In the genomic region with DNA sequence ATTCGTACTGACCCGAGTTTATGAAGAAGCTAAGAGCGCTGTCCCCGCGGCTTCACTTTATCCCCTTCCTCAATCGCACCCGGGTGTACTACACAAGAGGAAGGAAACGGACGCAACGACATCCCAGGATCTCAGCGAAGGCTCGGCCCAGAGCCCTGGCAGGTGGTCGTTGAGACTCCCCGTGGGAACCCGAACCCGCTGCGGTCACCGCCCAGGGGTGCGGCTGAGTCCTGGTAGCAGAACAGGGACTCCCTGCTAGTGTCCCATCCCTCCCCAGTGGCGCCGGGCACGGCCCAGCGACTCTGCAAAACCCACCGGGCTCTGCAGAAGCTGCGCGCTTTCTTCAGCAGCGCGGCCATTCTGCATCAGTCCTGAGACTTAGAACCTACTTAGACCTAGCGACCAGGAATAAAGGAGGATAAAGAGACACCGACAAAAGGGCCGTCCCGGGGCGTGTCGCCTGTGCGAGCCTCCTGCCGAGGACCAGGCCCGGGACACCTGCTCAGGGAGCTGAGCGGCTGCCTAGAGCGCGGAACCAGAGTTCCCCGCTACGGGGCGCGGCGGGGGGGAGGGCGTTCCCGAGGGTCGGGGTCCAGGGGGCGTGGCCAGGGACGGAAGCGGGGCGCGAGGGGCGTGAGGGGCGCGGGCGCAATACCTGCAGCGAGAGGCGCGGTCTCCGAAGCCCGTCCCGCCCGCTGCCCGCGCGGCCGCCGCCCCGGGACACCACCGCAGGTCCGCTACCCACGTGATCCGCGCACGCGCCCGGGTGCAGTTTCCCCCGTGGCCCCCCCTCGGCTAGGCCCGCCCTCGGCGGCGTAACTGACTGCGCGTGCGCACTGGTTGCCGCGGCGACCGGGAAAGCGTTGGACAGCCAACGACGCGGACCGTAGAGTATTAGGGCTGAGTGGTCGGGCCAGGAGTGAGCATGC, we compare ENCODE assay signal across 8 mouse cellular contexts. TPM values are rescaled to one million over a fixed set of nuclear protein-coding genes. Genes with fewer than 3 reads are reported as not detected.
DNase-seq lines count a peak whose midpoint lies in the region; ATAC-seq lines count a peak whose summit lies in the region.

A gene (minus strand): TSS at position 747 of the 929 bp plus-strand sequence.
A gene (plus strand): TSS at position 799 of the 929 bp plus-strand sequence.

- under 1% methylated on average over 84 of the region's 97 CpGs for WGBS in intestine, embryonic 16.5 days
- under 1% methylated on average over 90 of the region's 97 CpGs for WGBS in midbrain, embryonic 10.5 days

- peak within 1 kb of the TSS; percentile 80 for H3K4me3 ChIP-seq in intestine, embryonic 16.5 days (ENCODE audit: low read length)
- H3K4me3 ChIP-seq in midbrain, embryonic 10.5 days, result peak within 1 kb of the TSS; percentile 90

- H3K9ac ChIP-seq in intestine, embryonic 16.5 days (ENCODE audit: low read depth, low read length), result peak within 1 kb of the TSS; percentile 84

- peak; percentile 87 for ATAC-seq in intestine, embryonic 16.5 days

- H3K27me3 ChIP-seq in intestine, embryonic 16.5 days (replicated peaks; ENCODE audit: control insufficient read depth, insufficient read depth, low read length), result 0 out of 2 replicates have a peak, but pooled peaks cover 4% of the 10 kb centered on the region
- peaks cover 44% of the 10 kb centered on the region for H3K27me3 ChIP-seq in midbrain, embryonic 10.5 days (ENCODE audit: low read depth, poor library complexity, severe bottlenecking)

- intact Hi-C loops in gastrocnemius, postnatal 36 days (cut with DNase I), result no loop called here
- intact Hi-C loops in left cerebral cortex, postnatal 36 days (cut with DNase I), result loop anchor here (2.0 kb wide), 1 partner anchor 14 kb away; no protein-coding TSS in a partner anchor

- peak within 1 kb of the TSS; percentile 98 for H3K4me2 ChIP-seq in intestine, embryonic 16.5 days (ENCODE audit: low read depth, low read length)

- H3K9me3 ChIP-seq in intestine, embryonic 16.5 days (ENCODE audit: control insufficient read depth, low read length), result no peaks in the 10 kb centered on the region
- H3K9me3 ChIP-seq in midbrain, embryonic 10.5 days (replicated peaks), result no peaks in the 10 kb centered on the region

- H3K36me3 ChIP-seq in intestine, embryonic 16.5 days (ENCODE audit: control insufficient read depth, insufficient read depth, low read length), result no peaks in the 10 kb centered on the region
- H3K36me3 ChIP-seq in midbrain, embryonic 10.5 days, result no peaks in the 10 kb centered on the region

- H3K27ac ChIP-seq in intestine, embryonic 16.5 days (ENCODE audit: low read length), result peak within 1 kb of the TSS; percentile 81
- peak within 1 kb of the TSS; percentile 92 for H3K27ac ChIP-seq in midbrain, embryonic 10.5 days (replicated peaks)

- peaks cover 24% of the 10 kb centered on the region for H3K4me1 ChIP-seq in intestine, embryonic 16.5 days (ENCODE audit: control insufficient read depth, insufficient read depth, low read length)
- peaks cover 42% of the 10 kb centered on the region for H3K4me1 ChIP-seq in midbrain, embryonic 10.5 days

- peak; percentile 94 for DNase-seq in adrenal gland, adult 8-10 months
- peak; percentile 89 for DNase-seq in embryo, embryonic 11.5 days (ENCODE audit: low read depth, low spot score)
- DNase-seq in gastrocnemius, postnatal 36 days, result peak; percentile 92 to 95
- peak; percentile 94 to 95 for DNase-seq in left cerebral cortex, postnatal 36 days (ENCODE audit: low spot score in 2 of 2)
- DNase-seq in midbrain, embryonic 10.5 days (ENCODE audit: low spot score), result peak; percentile 94
- DNase-seq in right cerebral cortex, postnatal 36 days (ENCODE audit: low spot score in 2 of 2), result peak; percentile 89 to 90
- DNase-seq in urinary bladder, postnatal 4 days (ENCODE audit: low spot score in 2 of 2), result peak; percentile 91 to 97

RNA-seq across cellular contexts. Expression of the first gene that starts in this region (rescaled TPM):
- total RNA-seq in adrenal gland, adult 8-10 months (2022), result 10 to 100 TPM; 35.6 to 81.1 (median 56.8) TPM
- 10 to 100 TPM; 14.0 to 14.9 TPM for total RNA-seq in gastrocnemius, postnatal 36 days (2021)
- polyA plus RNA-seq in intestine, embryonic 16.5 days (2015; fragmentation: Nextera tagmentation; extraction: Ambion mirVana), result 32.3 and 33.3 TPM in 2 replicates
- total RNA-seq in left cerebral cortex, postnatal 36 days (2021), result 10 to 100 TPM; 43.2 to 43.6 TPM
- 73.0 and 88.9 TPM in 2 replicates for polyA plus RNA-seq in midbrain, embryonic 10.5 days (2016; fragmentation: Nextera tagmentation; extraction: Ambion mirVana)

RNA-seq across cellular contexts. Expression of the second gene that starts in this region (rescaled TPM):
- not detected for total RNA-seq in adrenal gland, adult 8-10 months (2022)
- not detected for total RNA-seq in gastrocnemius, postnatal 36 days (2021)
- polyA plus RNA-seq in intestine, embryonic 16.5 days (2015; fragmentation: Nextera tagmentation; extraction: Ambion mirVana), result 2.6 and 3.5 TPM in 2 replicates
- under 1 TPM; 0.10 to 0.18 TPM for total RNA-seq in left cerebral cortex, postnatal 36 days (2021)
- polyA plus RNA-seq in midbrain, embryonic 10.5 days (2016; fragmentation: Nextera tagmentation; extraction: Ambion mirVana), result 0.19 and 0.30 TPM in 2 replicates

Comparison
In these comparisons a context has a peak if more than half of its experiments do, and no peak if none do; other contexts are left out.
1. Peak in every context shown above with its lines: DNase-seq, ATAC-seq, H3K4me3 ChIP-seq and H3K27ac ChIP-seq.